Mouse (Mus musculus) testis, adult 2 months (tissue): ENCODE data around the gene S100g.

ENCODE experiments used
- CTCF ChIP-seq: fragments of 200-500 bp; IDR thresholded peaks from 2 replicates; pipeline ENCODE4 v1.5.1; 2012; ENCODE audit warnings: low read depth, mild to moderate bottlenecking, inconsistent platforms, low read length, moderate library complexity; ENCODE audit not compliant: control insufficient read depth, insufficient read depth, insufficient replicate concordance
- POLR2A ChIP-seq: fragments of 200-500 bp; IDR thresholded peaks from 2 replicates; pipeline ENCODE4 v1.6.1; 2012; ENCODE audit warnings: low read depth, mild to moderate bottlenecking, inconsistent platforms, low read length, moderate library complexity; ENCODE audit not compliant: control insufficient read depth

- TF ChIP-seq POLR2A (no peak), CTCF (no peak; the same call in 1 of the 2 replicates)
These were observed 48.7 kb downstream of the S100g start for GRCm38 (mm10) chrX:162915697-162916096.
